Mouse (Mus musculus) neural tube, embryonic 12.5 days (tissue): ENCODE data around the gene Rnf187. TPM values are rescaled to one million over a fixed set of nuclear protein-coding genes. Genes with fewer than 3 reads are reported as not detected.

Experiments used
- ATAC-seq: fragments of 200-750 bp; cut with Nextera tagmentation; 2 replicates; pipeline ENCODE4 v1.8.0; 2017; ENCODE audit warnings: low read depth, mild to moderate bottlenecking, moderate TSS enrichment, moderate library complexity; ENCODE audit not compliant: low FRiP score
- H3K27ac ChIP-seq: fragments of 300-500 bp; sonication (generic); 2 replicates; pipeline ENCODE4 v1.5.1; 2016
- H3K27me3 ChIP-seq: fragments of 300-500 bp; sonication (generic); replicated peaks from 2 replicates; pipeline ENCODE4 v1.6.1; 2016; ENCODE audit warnings: mild to moderate bottlenecking
- H3K36me3 ChIP-seq: fragments of 300-500 bp; sonication (generic); 2 replicates; pipeline ENCODE4 v1.6.1; 2016; ENCODE audit warnings: mild to moderate bottlenecking
- H3K4me1 ChIP-seq: fragments of 300-500 bp; sonication (generic); 2 replicates; pipeline ENCODE4 v1.6.1; 2016
- H3K4me2 ChIP-seq: fragments of 300-500 bp; sonication (generic); replicated peaks from 2 replicates; pipeline ENCODE4 v1.6.1; 2016; ENCODE audit warnings: mild to moderate bottlenecking
- H3K4me3 ChIP-seq: fragments of 300-500 bp; sonication (generic); 2 replicates; pipeline ENCODE4 v1.5.1; 2016
- H3K9ac ChIP-seq: fragments of 300-500 bp; sonication (generic); 2 replicates; pipeline ENCODE4 v1.6.1; 2016; ENCODE audit warnings: mild to moderate bottlenecking
- H3K9me3 ChIP-seq: fragments of 300-500 bp; sonication (generic); 2 replicates; pipeline ENCODE4 v1.6.1; 2016; ENCODE audit warnings: mild to moderate bottlenecking
- WGBS: fragments of 180-500 bp; shearing (Covaris S2); methylation state at CpG from one replicate; pipeline ENCODE4 v1.1.7; 2016; 5-methylcytosine and 5-hydroxymethylcytosine counted together
- polyA plus RNA-seq: library from polyadenylated mRNA; unstranded; fragments of >200 nt; fragmentation: Nextera tagmentation; extraction: Ambion mirVana; gene quantifications from 2 replicates; pipeline ENCODE4 v1.2.1, GENCODE M21; 2016

Rnf187 gene
- polyA plus RNA-seq, 1 experiment from 2014 or later, result 594 TPM

DNA sequence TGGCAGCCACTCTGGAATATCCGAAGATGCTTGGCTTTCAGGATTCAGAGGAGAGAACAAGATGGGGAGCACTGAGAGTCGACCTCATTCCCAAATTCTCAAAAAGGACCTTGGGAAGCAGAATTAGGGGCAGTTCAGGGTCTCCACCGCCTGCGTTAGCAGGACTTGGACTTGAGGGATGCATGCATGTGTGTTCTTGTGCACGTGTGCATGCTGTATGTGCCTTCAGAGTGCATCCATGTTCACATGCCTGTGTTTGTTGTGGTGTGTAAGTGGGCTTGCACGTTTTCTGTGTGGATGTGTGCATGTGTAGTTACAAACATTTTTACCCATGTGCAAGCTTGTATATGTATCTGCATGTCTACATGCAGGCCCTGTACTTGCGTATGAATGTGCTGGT is 25.5 kb upstream of the Rnf187 start:
- Histone ChIP-seq H3K4me3 (no peak overlapping the region), H3K27ac (no peak overlapping the region), H3K4me1 (peaks cover 19% of the 10 kb centered on the region), H3K27me3 (0 out of 2 replicates have a peak, but pooled peaks cover 3% of the 10 kb centered on the region), H3K36me3 (peaks cover 8% of the 10 kb centered on the region; the same call in 1 of the 2 replicates), H3K9me3 (no peaks in the 10 kb centered on the region), H3K9ac (no peak overlapping the region), H3K4me2 (no peak overlapping the region)
- no peak for ATAC-seq
- WGBS, result 89% methylated on average over 7 of the region's 7 CpGs

DNA sequence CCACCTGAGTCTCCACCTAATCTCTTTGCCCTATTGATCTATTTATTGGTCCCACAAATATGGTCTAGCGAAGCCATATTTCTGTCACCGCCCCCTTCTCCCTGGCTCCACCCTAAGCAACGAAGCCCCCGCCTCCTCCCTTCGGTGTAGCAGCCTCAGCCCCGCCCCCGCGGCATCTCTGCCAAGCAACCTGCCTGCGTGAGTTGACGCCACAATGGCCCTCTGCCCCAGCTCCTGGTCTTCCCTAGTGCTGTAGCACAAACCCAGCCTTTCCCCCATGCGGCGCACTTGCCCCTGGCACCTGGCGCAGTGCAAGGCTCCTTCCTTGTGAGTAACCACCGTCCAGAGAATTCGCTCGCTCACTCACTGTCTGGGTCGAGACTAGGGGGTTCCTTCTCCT is 24.8 kb upstream of the Rnf187 start:
- peaks cover 20% of the 10 kb centered on the region for H3K4me1 ChIP-seq
- peaks cover 6% of the 10 kb centered on the region; the same call in 1 of the 2 replicates for H3K36me3 ChIP-seq
- H3K4me3 ChIP-seq, result no peak overlapping the region
- H3K4me2 ChIP-seq, result peak overlapping the region; percentile 29; the same call in 1 of the 2 replicates
- H3K9me3 ChIP-seq, result no peaks in the 10 kb centered on the region
- WGBS, result 38% methylated on average over 17 of the region's 17 CpGs
- no peak for ATAC-seq
- H3K27ac ChIP-seq, result no peak overlapping the region
- 0 out of 2 replicates have a peak, but pooled peaks cover 3% of the 10 kb centered on the region for H3K27me3 ChIP-seq
- no peak overlapping the region for H3K9ac ChIP-seq

DNA sequence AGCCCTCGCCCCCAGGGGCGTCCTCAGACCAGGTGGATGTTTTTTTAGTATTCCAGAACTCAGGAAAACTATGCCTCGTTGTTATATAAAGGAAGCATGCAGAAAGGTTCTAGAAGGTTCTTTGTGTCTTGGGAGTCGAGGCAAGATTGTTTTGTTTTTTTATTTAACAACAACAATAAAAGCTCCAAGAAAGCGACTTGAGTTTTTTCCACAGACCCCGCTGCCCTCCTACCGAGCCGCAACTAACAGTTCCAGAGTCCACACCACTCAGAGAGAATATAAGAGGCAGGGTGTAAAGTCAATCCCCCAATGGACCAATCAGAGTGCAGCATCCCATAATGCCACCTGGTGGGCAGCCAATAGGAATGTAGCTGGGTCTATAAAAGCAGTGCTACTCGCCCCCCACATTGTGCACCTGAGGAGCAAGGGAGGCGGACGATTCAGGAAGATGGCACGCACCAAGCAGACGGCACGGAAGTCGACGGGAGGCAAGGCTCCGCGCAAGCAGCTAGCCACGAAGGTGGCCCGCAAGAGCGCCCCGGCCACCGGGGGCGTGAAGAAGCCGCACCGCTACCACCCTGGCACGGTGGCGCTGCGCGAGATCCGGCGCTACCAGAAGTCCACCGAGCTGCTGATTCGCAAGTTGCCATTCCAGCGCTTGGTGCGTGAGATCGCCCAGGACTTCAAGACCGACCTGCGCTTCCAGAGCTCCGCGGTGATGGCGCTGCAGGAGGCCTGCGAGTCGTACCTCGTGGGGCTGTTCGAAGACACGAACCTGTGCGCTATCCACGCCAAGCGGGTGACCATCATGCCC is 22.9 kb upstream of the Rnf187 start:
- Histone ChIP-seq H3K27ac (no peak overlapping the region), H3K9ac (0 out of 2 replicates have a peak overlapping the region, but pooled peaks have one; percentile 3), H3K9me3 (no peaks in the 10 kb centered on the region), H3K36me3 (peaks cover 10% of the 10 kb centered on the region; the same call in 1 of the 2 replicates), H3K27me3 (0 out of 2 replicates have a peak, but pooled peaks cover 3% of the 10 kb centered on the region), H3K4me3 (no peak overlapping the region), H3K4me1 (peaks cover 32% of the 10 kb centered on the region), H3K4me2 (no peak overlapping the region)
- WGBS, result 58% methylated on average over 50 of the region's 50 CpGs
- ATAC-seq, result no peak

DNA sequence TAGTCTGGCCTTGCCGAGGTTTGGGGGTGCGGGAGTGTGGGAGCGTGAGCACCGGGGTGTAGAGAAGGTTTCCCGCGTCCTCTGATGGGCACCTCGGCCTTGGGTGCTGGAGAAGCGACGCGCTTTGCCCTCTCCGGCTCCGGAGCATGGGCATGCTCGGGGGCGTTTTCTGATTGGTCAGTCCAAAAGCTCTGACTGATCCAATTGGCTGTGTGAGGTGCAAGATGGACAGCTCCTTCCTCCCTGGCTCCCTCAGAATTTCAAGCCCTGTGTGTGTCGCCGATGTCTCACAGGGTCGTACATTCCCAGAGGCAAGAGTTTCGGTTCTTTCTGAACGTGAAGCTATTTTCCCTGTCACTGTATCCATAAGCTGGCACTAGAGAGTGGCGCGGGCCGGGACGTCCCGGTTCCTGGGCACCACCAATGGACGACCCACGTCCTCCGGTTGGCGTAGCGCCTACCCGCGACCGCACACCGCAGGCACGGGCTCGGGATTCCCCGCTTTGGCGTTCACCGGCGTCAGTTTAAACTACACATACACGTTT is 21.3 kb upstream of the Rnf187 start:
- 3% methylated on average over 40 of the region's 40 CpGs for WGBS
- Histone ChIP-seq H3K27ac (0 out of 2 replicates have a peak overlapping the region, but pooled peaks have one; percentile 60), H3K9ac (peak overlapping the region; percentile 54), H3K9me3 (no peaks in the 10 kb centered on the region), H3K4me2 (peak overlapping the region; percentile 69), H3K4me1 (peaks cover 31% of the 10 kb centered on the region), H3K4me3 (peak overlapping the region; percentile 44), H3K36me3 (peaks cover 10% of the 10 kb centered on the region; the same call in 1 of the 2 replicates), H3K27me3 (0 out of 2 replicates have a peak, but pooled peaks cover 3% of the 10 kb centered on the region)
- ATAC-seq, result peak; percentile 86

DNA sequence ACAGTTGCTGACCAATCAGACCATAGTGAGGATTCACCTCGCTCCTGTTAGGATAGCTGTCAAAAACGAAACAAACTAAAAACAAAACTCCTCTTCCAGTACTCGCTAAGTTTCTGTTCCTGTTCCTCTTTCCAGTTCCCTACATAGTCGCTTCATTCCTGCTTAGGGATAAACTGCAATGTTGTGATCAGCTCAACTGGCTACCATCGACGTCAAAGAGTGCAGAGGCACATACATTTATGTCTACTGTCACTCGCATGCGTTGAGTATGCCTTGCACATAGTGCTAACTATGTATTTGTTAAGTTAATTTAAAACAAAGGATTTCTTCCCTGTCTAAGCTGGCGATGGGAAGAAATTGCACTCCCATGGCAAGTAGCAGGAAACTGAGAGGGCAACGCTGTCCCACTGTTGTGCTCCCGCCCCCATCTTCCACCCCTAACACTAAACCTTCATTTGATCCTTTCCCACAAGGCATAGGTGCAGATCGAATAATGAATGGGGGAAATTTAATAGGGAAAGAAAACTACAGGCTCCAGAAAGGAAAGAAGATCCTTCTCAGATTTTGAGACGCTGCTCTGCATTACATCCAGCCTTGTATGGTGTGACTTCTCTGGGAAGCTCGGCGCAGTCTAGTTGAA is 20.6 kb upstream of the Rnf187 start:
- H3K4me1 ChIP-seq, result peaks cover 27% of the 10 kb centered on the region
- H3K27ac ChIP-seq, result no peak overlapping the region
- no peaks in the 10 kb centered on the region for H3K9me3 ChIP-seq
- H3K36me3 ChIP-seq, result peaks cover 10% of the 10 kb centered on the region; the same call in 1 of the 2 replicates
- 0 out of 2 replicates have a peak, but pooled peaks cover 3% of the 10 kb centered on the region for H3K27me3 ChIP-seq
- no peak for ATAC-seq
- H3K4me3 ChIP-seq, result peak overlapping the region; percentile 44
- WGBS, result 45% methylated on average over 15 of the region's 15 CpGs
- peak overlapping the region; percentile 54; the same call in 1 of the 2 replicates for H3K9ac ChIP-seq
- H3K4me2 ChIP-seq, result peak overlapping the region; percentile 69

DNA sequence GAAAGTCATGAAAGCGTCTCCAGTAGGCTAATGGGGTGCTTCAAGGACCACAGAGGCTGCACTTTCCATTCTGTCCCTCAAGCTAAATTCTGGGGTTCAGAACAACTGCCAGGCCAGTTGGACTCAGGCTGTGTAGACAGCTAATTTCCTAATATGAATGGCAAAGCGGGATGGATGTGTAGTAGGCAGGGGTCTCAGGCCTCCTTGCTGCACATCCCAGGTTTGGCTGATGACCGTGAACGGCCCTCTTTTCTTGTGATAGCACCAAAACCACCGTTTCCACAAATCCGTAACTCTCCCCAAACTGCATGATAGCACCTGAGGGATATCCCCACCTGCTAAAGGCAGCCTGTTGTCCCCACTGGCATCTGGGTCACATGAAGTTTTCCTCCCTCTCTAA is 19.8 kb upstream of the Rnf187 start:
- Histone ChIP-seq H3K9ac (no peak overlapping the region), H3K9me3 (no peaks in the 10 kb centered on the region), H3K4me3 (no peak overlapping the region), H3K27me3 (0 out of 2 replicates have a peak, but pooled peaks cover 3% of the 10 kb centered on the region), H3K4me1 (peaks cover 23% of the 10 kb centered on the region), H3K36me3 (peaks cover 10% of the 10 kb centered on the region; the same call in 1 of the 2 replicates), H3K27ac (no peak overlapping the region), H3K4me2 (peak overlapping the region; percentile 91; the same call in 1 of the 2 replicates)
- ATAC-seq, result no peak
- WGBS, result 88% methylated on average over 6 of the region's 6 CpGs

DNA sequence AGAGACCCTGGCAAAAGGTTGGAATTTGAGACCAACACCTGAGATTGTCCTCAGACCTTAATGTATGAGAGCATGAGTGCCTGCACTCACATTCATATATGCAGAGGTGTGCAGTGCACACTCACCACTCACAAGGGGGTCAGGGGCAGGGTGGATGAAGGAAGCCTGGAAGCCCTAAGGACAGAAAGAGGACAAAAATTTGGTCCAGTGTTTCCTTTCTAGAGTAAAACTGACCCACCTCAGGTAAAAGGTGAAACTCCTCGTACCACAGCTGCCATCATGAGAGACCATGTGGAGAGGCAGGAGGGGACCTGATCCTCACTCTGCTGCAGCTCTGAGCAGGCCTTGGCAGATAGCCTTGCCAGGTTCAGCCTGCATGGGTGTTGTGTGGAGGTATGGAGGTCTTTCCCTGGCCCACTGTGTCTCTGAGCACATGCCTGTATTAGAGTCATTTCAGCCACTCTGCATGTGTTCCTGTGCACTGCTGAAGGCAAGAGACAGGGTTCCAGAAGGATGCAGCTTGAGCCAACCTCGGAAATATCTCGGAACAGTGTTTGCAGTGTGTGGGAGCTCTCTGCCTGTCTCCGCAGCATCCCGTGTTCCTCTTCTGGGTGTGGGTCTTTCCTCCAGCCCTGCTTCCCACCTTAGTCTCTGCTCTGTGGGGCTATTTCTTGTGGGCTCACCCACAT is 18.7 kb upstream of the Rnf187 start:
- Histone ChIP-seq H3K9ac (peak overlapping the region; percentile 87), H3K4me2 (peak overlapping the region; percentile 91), H3K36me3 (peaks cover 10% of the 10 kb centered on the region; the same call in 1 of the 2 replicates), H3K27ac (no peak overlapping the region), H3K4me1 (peaks cover 26% of the 10 kb centered on the region), H3K4me3 (peak overlapping the region; percentile 71), H3K9me3 (no peaks in the 10 kb centered on the region), H3K27me3 (0 out of 2 replicates have a peak, but pooled peaks cover 3% of the 10 kb centered on the region)
- ATAC-seq, result no peak
- 88% methylated on average over 5 of the region's 5 CpGs for WGBS

DNA sequence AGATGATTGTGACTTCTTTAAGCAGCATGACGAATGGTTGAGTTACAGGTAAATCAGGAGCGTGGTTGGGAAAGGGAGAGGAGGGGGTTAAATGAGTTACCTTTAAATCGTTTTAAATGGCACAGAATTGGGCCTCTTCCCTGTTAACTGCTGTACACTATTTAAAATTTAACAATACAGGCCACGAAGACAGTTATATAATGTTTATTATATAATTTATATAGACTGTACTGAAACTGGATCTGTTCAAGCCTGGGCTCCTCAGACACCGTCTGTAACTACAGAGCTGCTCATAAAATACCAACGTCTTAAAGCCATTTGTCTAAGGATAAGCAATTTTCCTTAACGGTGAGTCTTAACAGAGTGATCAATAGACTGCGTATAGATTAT is 17.1 kb upstream of the Rnf187 start:
- Histone ChIP-seq H3K36me3 (peaks cover 10% of the 10 kb centered on the region; the same call in 1 of the 2 replicates), H3K9ac (peak overlapping the region; percentile 87), H3K4me1 (peaks cover 32% of the 10 kb centered on the region), H3K4me3 (peak overlapping the region; percentile 71), H3K4me2 (peak overlapping the region; percentile 91), H3K27ac (no peak overlapping the region), H3K9me3 (no peaks in the 10 kb centered on the region), H3K27me3 (no peaks in the 10 kb centered on the region)
- no peak for ATAC-seq
- 29% methylated on average over 8 of the region's 8 CpGs for WGBS

DNA sequence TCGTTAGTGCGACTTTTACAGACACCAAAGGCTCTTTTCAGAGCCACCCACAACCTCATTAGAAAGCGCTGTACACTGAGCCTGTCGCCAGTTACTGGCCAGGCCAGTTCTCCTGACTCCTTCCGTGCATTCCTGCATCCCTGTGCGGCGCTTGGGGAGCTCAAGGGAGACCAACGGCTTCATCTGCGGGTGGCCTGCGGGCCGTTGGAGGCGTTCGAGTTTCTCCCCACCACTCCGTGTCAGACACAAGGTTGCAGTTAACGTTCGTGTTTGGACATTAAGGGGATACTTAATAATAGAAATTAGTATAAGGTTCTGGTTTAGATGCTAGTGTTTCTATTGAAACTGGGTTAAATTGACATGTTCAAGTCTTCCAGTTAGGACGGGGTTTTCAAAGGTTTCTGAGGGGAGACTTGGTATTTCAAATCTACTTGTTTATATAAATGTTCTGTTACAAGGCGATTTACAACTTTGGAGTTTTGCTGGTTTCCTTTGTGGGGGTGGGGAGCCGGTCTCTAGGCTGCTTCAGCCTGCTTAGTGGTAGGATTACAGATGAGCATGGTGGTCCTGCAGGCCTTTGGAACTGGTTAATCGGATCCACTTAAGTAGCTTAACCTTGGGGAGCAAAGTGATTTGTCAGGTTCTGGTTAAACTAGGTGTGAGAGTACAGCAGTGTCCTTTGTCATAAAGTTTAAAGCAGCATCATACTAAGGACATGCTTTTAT is 16.6 kb upstream of the Rnf187 start:
- under 1% methylated on average over 20 of the region's 20 CpGs for WGBS
- no peaks in the 10 kb centered on the region for H3K27me3 ChIP-seq
- H3K4me2 ChIP-seq, result peak overlapping the region; percentile 91
- peak overlapping the region; percentile 87 for H3K9ac ChIP-seq
- H3K4me1 ChIP-seq, result peaks cover 32% of the 10 kb centered on the region
- H3K9me3 ChIP-seq, result no peaks in the 10 kb centered on the region
- H3K4me3 ChIP-seq, result peak overlapping the region; percentile 71
- peak overlapping the region; percentile 93 for H3K27ac ChIP-seq
- peaks cover 10% of the 10 kb centered on the region; the same call in 1 of the 2 replicates for H3K36me3 ChIP-seq
- peak; percentile 39; the same call in 1 of the 2 replicates for ATAC-seq

DNA sequence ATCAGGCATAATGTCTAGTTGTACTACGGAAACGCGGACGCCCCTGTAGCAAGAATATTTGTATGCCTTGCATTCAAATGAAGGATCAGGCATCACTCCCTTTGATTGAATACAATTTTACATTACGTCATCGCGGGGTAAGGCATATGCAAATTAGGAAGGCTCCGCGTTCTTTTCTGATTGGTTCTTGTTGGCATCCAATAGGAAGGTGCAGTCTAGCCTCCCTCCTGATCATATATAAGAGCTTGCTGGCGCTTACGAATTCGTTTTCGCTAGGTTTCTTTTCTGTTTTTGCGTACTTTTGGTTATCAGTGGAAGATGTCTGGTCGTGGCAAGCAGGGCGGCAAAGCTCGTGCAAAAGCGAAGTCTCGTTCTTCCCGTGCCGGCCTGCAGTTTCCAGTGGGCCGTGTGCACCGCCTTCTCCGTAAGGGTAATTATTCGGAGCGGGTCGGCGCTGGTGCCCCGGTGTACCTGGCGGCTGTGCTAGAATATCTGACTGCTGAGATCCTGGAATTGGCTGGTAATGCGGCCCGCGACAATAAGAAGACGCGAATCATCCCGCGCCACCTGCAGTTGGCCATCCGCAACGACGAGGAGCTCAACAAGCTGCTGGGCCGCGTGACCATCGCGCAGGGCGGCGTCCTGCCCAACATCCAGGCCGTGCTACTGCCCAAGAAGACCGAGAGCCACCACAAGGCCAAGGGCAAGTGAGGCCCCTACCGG is 15.9 kb upstream of the Rnf187 start, which contains the start of the genes Hist3h2a and Trim17:
Gene Hist3h2a (plus strand): TSS at position 266 of the 723 bp plus-strand sequence.
Gene Trim17 (plus strand): TSS at position 266 of the 723 bp plus-strand sequence.
- ATAC-seq, result peak; percentile 90
- Histone ChIP-seq H3K9me3 (no peaks in the 10 kb centered on the region), H3K9ac (peak within 1 kb of the TSS; percentile 87), H3K4me1 (peaks cover 31% of the 10 kb centered on the region), H3K36me3 (peaks cover 10% of the 10 kb centered on the region; the same call in 1 of the 2 replicates), H3K4me2 (peak within 1 kb of the TSS; percentile 91), H3K4me3 (peak within 1 kb of the TSS; percentile 71), H3K27ac (peak within 1 kb of the TSS; percentile 98), H3K27me3 (no peaks in the 10 kb centered on the region)
- WGBS, result under 1% methylated on average over 49 of the region's 49 CpGs
